Mouse (Mus musculus) neutrophil, adult 83 days (primary cell): ENCODE data around the gene Gm14444. TPM values are rescaled to one million over a fixed set of nuclear protein-coding genes. Genes with fewer than 3 reads are reported as not detected.

Experiments
- total RNA-seq, 2 experiments: library from RNA; stranded (reverse); gene quantifications; one replicate each; pipeline ENCODE4 v1.2.4; 2023

Gene Gm14444
- total RNA-seq = not detected

GRCm38 (mm10) chr2:175010022-175010421, at the start of gene Gm14444:
TSS of gene Gm14444 (plus strand) at chr2:175010241.

GRCm38 (mm10) chr2:175067681-175068261, 57.7 kb downstream of the Gm14444 start, which contains the start of gene Gm14393:
TSS of gene Gm14393 (minus strand) at chr2:175067781.

Other genes with a start within 250 kb of the Gm14444 start
- gene Edn3, start 249.6 kb upstream of the Gm14444 start, total RNA-seq = not detected
- gene Gm14393, start 57.5 kb downstream of the Gm14444 start, total RNA-seq = not detected
- gene Gm14399, start 131.8 kb downstream of the Gm14444 start, total RNA-seq = 1 to 10 TPM; 1.0 to 6.8 TPM
- gene Gm14443, start 165.6 kb downstream of the Gm14444 start, total RNA-seq = not detected
- gene Gm14391, start 196.7 kb downstream of the Gm14444 start, total RNA-seq = 1 to 10 TPM; 4.6 to 6.6 TPM